Mouse (Mus musculus) C2C12 (cell line): ENCODE data around the gene Tmem50b. TPM values are rescaled to one million over a fixed set of nuclear protein-coding genes. Genes with fewer than 3 reads are reported as not detected.

Source experiments
- H3K27me3 ChIP-seq: one replicate; pipeline ENCODE4 v1.6.1; 2011; ENCODE audit not compliant: control insufficient read depth, insufficient read depth, insufficient read length
- H3K36me3 ChIP-seq: one replicate; pipeline ENCODE4 v1.6.1; 2011; ENCODE audit not compliant: control insufficient read depth, insufficient read depth
- H3K4me3 ChIP-seq: one replicate; pipeline ENCODE4 v1.5.1; 2011; ENCODE audit warnings: mild to moderate bottlenecking, control low read depth; ENCODE audit not compliant: poor library complexity, insufficient read depth, severe bottlenecking
- H3K79me2 ChIP-seq: one replicate; pipeline ENCODE4 v1.6.1; 2011; ENCODE audit not compliant: control insufficient read depth, insufficient read depth
- H3K79me3 ChIP-seq: one replicate; pipeline ENCODE4 v1.6.1; 2011; ENCODE audit warnings: low read depth, control low read depth
- H3ac ChIP-seq: one replicate; pipeline ENCODE3; 2011; ENCODE audit warnings: low read depth; ENCODE audit not compliant: control insufficient read depth, insufficient read length
- CEBPB ChIP-seq: IDR thresholded peaks from one replicate; pipeline ENCODE4 v1.6.1; 2011; ENCODE audit warnings: low read depth, mild to moderate bottlenecking, control low read depth, moderate library complexity
- CTCF ChIP-seq: IDR thresholded peaks from one replicate; pipeline ENCODE4 v1.5.1; 2011; ENCODE audit not compliant: control insufficient read depth, insufficient read depth, insufficient read length
- FOSL1 ChIP-seq: IDR thresholded peaks from one replicate; pipeline ENCODE4 v1.8.0; 2011; ENCODE audit warnings: mild to moderate bottlenecking, low read length; ENCODE audit not compliant: poor library complexity, insufficient read depth, severe bottlenecking
- MAX ChIP-seq: IDR thresholded peaks from one replicate; pipeline ENCODE4 v1.6.1; 2011; ENCODE audit warnings: mild to moderate bottlenecking, control low read depth
- MYOD1 ChIP-seq: IDR thresholded peaks from one replicate; pipeline ENCODE4 v1.6.1; 2011; ENCODE audit warnings: low read depth; ENCODE audit not compliant: control insufficient read depth, insufficient read length
- MYOG ChIP-seq: IDR thresholded peaks from one replicate; pipeline ENCODE4 v1.6.1; 2011; ENCODE audit not compliant: control insufficient read depth, insufficient read length; ENCODE audit errors: extremely low read depth
- USF1 ChIP-seq: IDR thresholded peaks from one replicate; pipeline ENCODE4 v1.6.1; 2011; ENCODE audit warnings: low read depth, mild to moderate bottlenecking, control low read depth, moderate library complexity
- polyA plus RNA-seq: library from polyadenylated mRNA; unstranded; fragments of >200 nt; fragmentation: generic; extraction: Trizol; gene quantifications from one replicate; pipeline ENCODE4 v1.2.1, GENCODE M21; 2012; ENCODE audit warnings: missing spikeins

Tmem50b gene
- polyA plus RNA-seq, 1 experiment: 15.1 TPM

GRCm38 (mm10) chr16:91618511-91619501 lies 21.2 kb upstream of the Tmem50b start, which contains the start of gene Dnajc28:
Gene Dnajc28, minus strand, starts transcription at chr16:91619026.
- H3K79me3 ChIP-seq: no peaks in the 10 kb centered on the region
- H3K79me2 ChIP-seq: no peaks in the 10 kb centered on the region
- peak within 1 kb of the TSS; percentile 39 for H3ac ChIP-seq
- TF ChIP-seq FOSL1 (no peak), MYOD1 (no peak), MAX (no peak), USF1 (no peak), CTCF (no peak), MYOG (no peak), CEBPB (no peak)
- H3K36me3 ChIP-seq: peaks cover 14% of the 10 kb centered on the region
- H3K4me3 ChIP-seq: no peak within 1 kb of the TSS
- no peaks in the 10 kb centered on the region for H3K27me3 ChIP-seq

DNA sequence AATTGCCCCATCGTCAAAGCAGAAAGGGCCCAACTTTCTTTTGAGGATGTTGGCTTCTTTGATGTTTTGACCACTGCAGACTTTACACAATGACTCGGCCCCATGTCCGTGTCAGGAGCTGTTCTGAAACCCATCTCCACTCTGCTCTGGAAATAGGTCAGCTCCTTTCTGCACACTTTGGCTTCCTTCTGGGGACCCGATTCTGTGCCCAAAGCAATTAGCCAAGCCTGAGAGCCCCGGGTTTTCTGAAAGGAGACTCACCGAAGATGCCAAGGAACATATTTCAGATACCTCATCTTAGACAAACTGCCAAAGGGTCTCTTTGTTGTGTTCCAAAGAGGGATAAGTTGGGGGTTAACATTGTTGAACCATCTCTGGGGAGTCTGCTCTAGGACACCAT lies 17.0 kb upstream of the Tmem50b start:
- Histone ChIP-seq H3K36me3 (no peaks in the 10 kb centered on the region), H3K4me3 (no peak overlapping the region), H3K27me3 (no peaks in the 10 kb centered on the region), H3K79me2 (no peaks in the 10 kb centered on the region), H3ac (no peak overlapping the region), H3K79me3 (no peaks in the 10 kb centered on the region)
- TF ChIP-seq MAX: no peak

DNA sequence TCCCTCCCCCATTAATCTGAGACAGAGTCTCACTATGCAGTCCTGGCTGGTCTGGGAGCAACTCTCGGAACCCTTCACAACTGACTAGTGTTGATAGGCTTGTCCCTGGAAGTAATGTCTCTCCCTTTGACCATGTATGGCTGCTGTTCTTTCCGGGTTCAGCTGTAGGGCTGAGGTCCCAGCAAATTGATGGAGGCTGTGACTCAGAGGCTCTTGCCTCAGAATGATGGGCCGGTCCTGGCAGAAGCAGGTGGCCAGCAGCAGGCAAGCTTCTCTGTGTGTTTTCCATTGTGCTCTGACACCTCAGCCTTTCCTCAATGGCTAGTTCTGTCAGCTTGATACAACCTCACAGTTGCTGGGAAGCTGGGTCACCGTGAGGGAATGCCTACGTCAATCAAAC lies 14.9 kb upstream of the Tmem50b start:
- no peak for TF ChIP-seq USF1
- TF ChIP-seq MYOD1: no peak
- no peak for TF ChIP-seq FOSL1
- no peak for TF ChIP-seq MAX
- no peak for TF ChIP-seq MYOG
- TF ChIP-seq CEBPB: no peak
- TF ChIP-seq CTCF: no peak
- Histone ChIP-seq H3K36me3 (no peaks in the 10 kb centered on the region), H3K4me3 (no peak overlapping the region), H3ac (no peak overlapping the region), H3K79me2 (no peaks in the 10 kb centered on the region), H3K79me3 (no peaks in the 10 kb centered on the region), H3K27me3 (no peaks in the 10 kb centered on the region)

DNA sequence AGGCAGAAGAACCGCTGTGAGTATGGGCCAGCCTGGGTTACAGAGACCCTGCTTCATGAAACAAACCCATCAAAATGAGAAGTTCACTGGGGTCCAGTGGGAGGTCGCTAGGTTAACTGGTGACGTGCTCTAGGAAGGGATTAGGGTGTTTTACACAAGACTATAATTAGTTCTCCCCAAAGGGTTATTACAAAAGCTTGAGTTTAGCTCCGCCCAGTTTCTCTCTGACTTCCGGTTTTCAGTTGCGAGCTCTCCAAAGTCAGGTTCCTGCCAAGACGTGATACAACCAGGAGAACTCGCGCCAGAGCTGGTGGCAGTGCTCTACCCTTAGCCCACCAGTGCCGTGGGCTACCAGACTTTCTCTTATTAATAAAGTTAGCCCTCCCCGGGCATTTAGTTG lies 13.6 kb upstream of the Tmem50b start:
- no peaks in the 10 kb centered on the region for H3K27me3 ChIP-seq
- H3K4me3 ChIP-seq: no peak overlapping the region
- H3ac ChIP-seq: no peak overlapping the region
- H3K79me2 ChIP-seq: no peaks in the 10 kb centered on the region
- H3K79me3 ChIP-seq: no peaks in the 10 kb centered on the region
- TF ChIP-seq CEBPB (no peak), MYOG (no peak), CTCF (no peak), USF1 (no peak), MYOD1 (no peak), MAX (no peak)
- no peaks in the 10 kb centered on the region for H3K36me3 ChIP-seq

GRCm38 (mm10) chr16:91609501-91610245 lies 12.1 kb upstream of the Tmem50b start:
- Histone ChIP-seq H3K79me2 (no peaks in the 10 kb centered on the region), H3K4me3 (no peak overlapping the region), H3K36me3 (no peaks in the 10 kb centered on the region), H3ac (no peak overlapping the region), H3K27me3 (no peaks in the 10 kb centered on the region), H3K79me3 (no peaks in the 10 kb centered on the region)
- no peak for TF ChIP-seq CTCF
- TF ChIP-seq MYOG: no peak
- TF ChIP-seq MYOD1: no peak
- no peak for TF ChIP-seq MAX
- TF ChIP-seq USF1: no peak
- no peak for TF ChIP-seq FOSL1
- no peak for TF ChIP-seq CEBPB

GRCm38 (mm10) chr16:91606958-91607357 lies 9.4 kb upstream of the Tmem50b start:
- Histone ChIP-seq H3K4me3 (no peak overlapping the region), H3K79me2 (no peaks in the 10 kb centered on the region), H3K79me3 (no peaks in the 10 kb centered on the region), H3K27me3 (no peaks in the 10 kb centered on the region), H3K36me3 (no peaks in the 10 kb centered on the region), H3ac (no peak overlapping the region)
- peak; percentile 61 for TF ChIP-seq MYOD1
- TF ChIP-seq CTCF: no peak
- TF ChIP-seq USF1: no peak
- no peak for TF ChIP-seq CEBPB
- no peak for TF ChIP-seq FOSL1
